Mouse (Mus musculus) myocyte (in vitro differentiated cells): Measurements from ENCODE around the gene Macrod1.

Source experiments
- CEBPB ChIP-seq: IDR thresholded peaks from 2 replicates; pipeline ENCODE4 v1.6.1; 2011; ENCODE audit warnings: mild to moderate bottlenecking, moderate library complexity; ENCODE audit not compliant: poor library complexity, insufficient read depth, severe bottlenecking
- E2F4 ChIP-seq: IDR thresholded peaks from one replicate; pipeline ENCODE4 v1.6.1; 2011; ENCODE audit warnings: mild to moderate bottlenecking, control low read depth, moderate library complexity; ENCODE audit not compliant: insufficient read depth
- MAX ChIP-seq: IDR thresholded peaks from one replicate; pipeline ENCODE4 v1.6.1; 2011; ENCODE audit warnings: low read depth, mild to moderate bottlenecking, control low read depth
- MYOD1 ChIP-seq, 3 experiments: IDR thresholded peaks; one replicate each; pipeline ENCODE4 v1.6.1; 2011; ENCODE audit warnings: control low read depth in 2 of 3, low read depth in 2 of 3, mild to moderate bottlenecking in 2 of 3, moderate library complexity in 1 of 3; ENCODE audit not compliant: insufficient read length in 2 of 3, control insufficient read depth in 1 of 3
- MYOG ChIP-seq, 3 experiments: IDR thresholded peaks; one replicate each; pipeline ENCODE4 v1.6.1; 2011; ENCODE audit warnings: control low read depth in 2 of 3, low read depth in 2 of 3, mild to moderate bottlenecking in 2 of 3; ENCODE audit not compliant: insufficient read length in 2 of 3, control insufficient read depth in 1 of 3, insufficient read depth in 1 of 3
- POLR2A ChIP-seq: IDR thresholded peaks from one replicate; pipeline ENCODE4 v1.6.1; 2011; ENCODE audit warnings: low read depth, mild to moderate bottlenecking, control low read depth, moderate library complexity; ENCODE audit not compliant: insufficient read length
- POLR2AphosphoS2 ChIP-seq: IDR thresholded peaks from one replicate; pipeline ENCODE4 v1.6.1; 2011; ENCODE audit warnings: low read depth, control low read depth; ENCODE audit not compliant: insufficient read length
- SRF ChIP-seq: IDR thresholded peaks from one replicate; pipeline ENCODE4 v1.6.1; 2011; ENCODE audit warnings: low read depth; ENCODE audit not compliant: control insufficient read depth, insufficient read length
- TCF12 ChIP-seq: IDR thresholded peaks from one replicate; pipeline ENCODE4 v1.6.1; 2011; ENCODE audit warnings: mild to moderate bottlenecking, control low read depth; ENCODE audit not compliant: poor library complexity, insufficient read depth, severe bottlenecking
- TCF3 ChIP-seq: IDR thresholded peaks from one replicate; pipeline ENCODE4 v1.6.1; 2011; ENCODE audit warnings: low read depth, control low read depth; ENCODE audit not compliant: insufficient read length
- USF1 ChIP-seq: IDR thresholded peaks from one replicate; pipeline ENCODE4 v1.6.1; 2011; ENCODE audit warnings: low read depth, mild to moderate bottlenecking, control low read depth, moderate library complexity

GRCm38 (mm10) chr19:7225096-7225690, 168.6 kb downstream of the Macrod1 start:
- TF ChIP-seq SRF, result no peak
- no peak for TF ChIP-seq MAX
- no peak for TF ChIP-seq POLR2A
- no peak for TF ChIP-seq E2F4
- TF ChIP-seq MYOG (IDR thresholded peaks at IDR 0.05; ENCODE audit: control insufficient read depth in 1 of 3, insufficient read depth in 1 of 3, insufficient read length in 2 of 3, low read depth in 2 of 3), result no peak
- TF ChIP-seq CEBPB, result no peak
- TF ChIP-seq MYOD1 (IDR thresholded peaks at IDR 0.05; ENCODE audit: control insufficient read depth in 1 of 3, insufficient read length in 2 of 3, low read depth in 2 of 3), result no peak
- TF ChIP-seq TCF12, result no peak
- no peak for TF ChIP-seq USF1
- no peak for TF ChIP-seq TCF3
- no peak for TF ChIP-seq POLR2AphosphoS2
